Mouse (Mus musculus): ENCODE data around the gene Pkp4.

DNA sequence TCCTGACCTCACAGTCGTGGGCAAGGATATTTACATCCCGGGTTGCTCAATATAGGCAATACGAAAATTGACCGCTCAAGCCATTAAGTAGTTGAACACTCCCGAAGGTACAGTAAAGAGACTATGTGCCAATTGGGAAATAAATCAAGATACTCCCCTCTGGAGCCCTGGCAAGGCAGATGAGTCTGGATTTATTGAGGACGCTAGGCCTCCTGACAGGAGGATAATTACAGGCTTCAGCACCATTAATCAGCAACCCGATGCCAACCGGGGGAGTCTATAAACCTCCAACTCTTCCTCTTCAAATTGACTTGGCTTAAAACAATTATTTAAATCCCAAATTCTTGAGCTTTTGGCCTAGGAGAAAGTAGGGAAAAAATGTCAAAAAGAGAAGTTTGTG, 243.4 kb downstream of the Pkp4 start:
- TF ChIP-seq POLR2A (IDR thresholded peaks at IDR 0.05; ENCODE audit: low read depth, low read length) (no peak), CTCF (IDR thresholded peaks at IDR 0.05; ENCODE audit: borderline replicate concordance, insufficient read depth, low read length) (no peak)

All from embryonic fibroblast, embryonic 13.5 days (primary cell).